Mouse (Mus musculus) liver, postnatal 0 days (tissue): ENCODE measurements around the gene Tesk1.

ENCODE experiments used
- CTCF ChIP-seq: sonication (generic); IDR thresholded peaks from 2 replicates; pipeline ENCODE4 v1.5.1; 2016; ENCODE audit warnings: antibody characterized with exemption, low read depth
- EP300 ChIP-seq: IDR thresholded peaks from 2 replicates; pipeline ENCODE4 v1.6.1; 2016; ENCODE audit warnings: antibody characterized with exemption, low read depth, mild to moderate bottlenecking

DNA sequence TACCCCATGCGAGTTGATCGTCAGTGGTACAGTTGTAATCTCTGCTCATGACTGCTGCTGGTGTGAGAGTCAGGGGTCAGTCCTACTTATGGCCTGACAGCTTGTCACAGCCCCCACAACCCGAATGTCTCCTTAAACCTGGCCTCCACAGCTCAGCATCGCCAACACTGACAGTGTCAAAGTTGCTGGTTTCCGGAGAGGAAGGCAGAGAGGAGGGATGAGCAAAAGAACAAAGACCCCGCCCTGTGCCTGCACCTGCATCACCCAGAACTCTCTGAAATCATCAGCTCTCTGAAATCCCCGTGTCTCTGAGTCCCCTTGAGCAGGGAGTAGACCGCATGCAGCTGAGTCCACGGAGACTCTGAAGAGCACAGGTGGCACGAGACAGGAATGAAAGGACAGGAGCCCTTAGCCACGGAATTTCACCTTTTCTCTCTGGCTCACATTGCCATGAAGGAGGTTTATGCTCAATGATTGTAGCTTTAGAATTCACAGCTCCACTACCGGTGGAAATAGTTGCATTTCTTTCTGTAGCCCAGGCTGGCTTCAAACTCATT lies 41.9 kb downstream of the Tesk1 start, which contains the start of gene Sit1:
- TF ChIP-seq CTCF: no peak
- TF ChIP-seq EP300: no peak
